Mouse (Mus musculus) common myeloid progenitor, adult 5-6 weeks (primary cell): ENCODE measurements around the gene Tarbp2. TPM values are rescaled to one million over a fixed set of nuclear protein-coding genes. Genes with fewer than 3 reads are reported as not detected.

ENCODE experiments used
- ATAC-seq: replicated peaks from 2 replicates; pipeline ENCODE4 v1.8.0; 2016; ENCODE audit warnings: low read depth, mild to moderate bottlenecking, moderate TSS enrichment, inconsistent platforms; ENCODE audit not compliant: poor library complexity, severe bottlenecking
- total RNA-seq: library from RNA; stranded (forward); fragments of 200-1000, 187-1606 nt; gene quantifications from 2 replicates; pipeline ENCODE4 v1.2.3, GENCODE M21; 2017

Tarbp2 gene
- total RNA-seq, 1 experiment from 2014 or later, result 31.7 TPM

GRCm38 (mm10) chr15:102505073-102505769 is 12.8 kb upstream of the Tarbp2 start:
- no peak for ATAC-seq

- no peak for ATAC-seq
These were observed 12.1 kb upstream of the Tarbp2 start for GRCm38 (mm10) chr15:102505770-102506463.

DNA sequence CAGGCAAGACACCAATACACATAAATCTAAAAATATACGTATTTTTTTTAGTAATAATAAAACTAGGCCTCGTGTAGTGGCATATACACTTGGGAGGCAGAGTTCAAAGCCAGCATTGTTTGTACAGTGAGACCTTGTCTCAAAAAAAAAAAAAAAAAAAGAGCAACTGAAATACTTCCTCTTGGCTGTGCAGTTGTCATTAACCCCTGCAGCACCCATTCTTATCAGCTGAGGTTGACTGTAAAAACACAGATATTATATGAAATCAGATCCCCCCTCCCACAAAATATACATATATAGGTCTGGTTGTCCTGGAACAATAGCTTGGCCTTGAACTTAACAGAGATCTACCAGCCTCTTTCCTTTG is 11.5 kb upstream of the Tarbp2 start:
- ATAC-seq, result no peak

- no peak for ATAC-seq
These were observed 11.1 kb upstream of the Tarbp2 start for GRCm38 (mm10) chr15:102506864-102507263.

DNA sequence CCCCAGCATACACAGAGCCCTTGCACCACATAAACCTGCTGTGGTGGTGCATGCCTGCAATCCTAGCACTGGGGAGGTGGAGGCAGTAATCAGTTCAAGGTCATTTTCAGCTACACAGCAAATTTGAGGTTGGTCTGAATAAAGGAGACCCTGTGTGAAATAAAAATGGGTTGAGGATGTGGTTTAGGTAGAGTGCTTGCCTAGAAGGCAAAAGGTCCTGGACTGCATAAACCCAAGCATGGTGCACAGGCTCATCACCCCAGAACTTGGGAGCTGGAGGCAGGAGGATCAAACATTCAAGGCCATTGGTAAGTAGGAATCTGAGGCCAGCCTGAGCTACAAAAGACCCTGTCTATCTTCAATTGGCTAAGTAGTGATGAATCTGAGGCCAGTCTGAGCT is 10.4 kb upstream of the Tarbp2 start:
- no peak for ATAC-seq

DNA sequence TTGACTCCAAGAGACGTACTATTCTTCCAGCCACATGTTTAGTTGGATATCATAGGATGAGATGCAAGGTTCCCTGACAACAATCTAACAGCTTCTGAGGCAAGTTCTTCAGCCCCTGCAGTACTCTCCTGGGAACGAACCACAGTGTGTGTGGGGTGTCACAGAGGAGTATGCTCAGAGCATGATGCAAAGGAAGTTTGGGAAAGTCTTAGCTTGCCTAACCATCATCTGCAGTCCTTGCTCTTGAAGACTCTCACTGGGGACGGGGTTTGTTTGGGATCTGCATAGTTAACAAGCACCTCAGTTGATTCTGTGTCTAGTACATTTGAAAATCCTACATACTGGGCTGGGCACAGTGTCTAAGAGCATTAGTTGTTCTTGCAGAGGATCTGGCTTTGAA is 9.7 kb upstream of the Tarbp2 start:
- ATAC-seq, result no peak

DNA sequence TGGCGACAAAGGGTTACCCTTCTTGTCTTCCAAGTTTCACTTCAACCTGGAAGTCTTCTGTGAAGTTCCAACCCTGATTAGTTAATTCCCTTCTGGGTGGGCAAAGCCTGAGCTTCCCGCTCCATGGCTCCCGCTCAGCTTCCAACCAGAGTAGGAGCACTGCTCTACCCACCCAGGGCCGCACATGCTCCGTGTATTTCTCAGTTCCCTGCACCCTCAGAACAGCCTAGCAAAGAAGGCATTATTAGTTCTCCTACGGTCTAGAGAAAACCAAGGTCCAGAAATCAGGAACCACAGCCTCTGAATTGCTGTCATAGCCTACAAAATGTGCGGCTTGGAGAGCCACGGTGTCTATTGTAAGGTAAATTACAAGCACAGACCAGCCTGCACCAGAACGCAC is 7.9 kb upstream of the Tarbp2 start:
- ATAC-seq, result peak; percentile 24; the same call in 1 of the 2 replicates

GRCm38 (mm10) chr15:102510590-102511284 is 7.3 kb upstream of the Tarbp2 start:
- peak; percentile 90 for ATAC-seq

DNA sequence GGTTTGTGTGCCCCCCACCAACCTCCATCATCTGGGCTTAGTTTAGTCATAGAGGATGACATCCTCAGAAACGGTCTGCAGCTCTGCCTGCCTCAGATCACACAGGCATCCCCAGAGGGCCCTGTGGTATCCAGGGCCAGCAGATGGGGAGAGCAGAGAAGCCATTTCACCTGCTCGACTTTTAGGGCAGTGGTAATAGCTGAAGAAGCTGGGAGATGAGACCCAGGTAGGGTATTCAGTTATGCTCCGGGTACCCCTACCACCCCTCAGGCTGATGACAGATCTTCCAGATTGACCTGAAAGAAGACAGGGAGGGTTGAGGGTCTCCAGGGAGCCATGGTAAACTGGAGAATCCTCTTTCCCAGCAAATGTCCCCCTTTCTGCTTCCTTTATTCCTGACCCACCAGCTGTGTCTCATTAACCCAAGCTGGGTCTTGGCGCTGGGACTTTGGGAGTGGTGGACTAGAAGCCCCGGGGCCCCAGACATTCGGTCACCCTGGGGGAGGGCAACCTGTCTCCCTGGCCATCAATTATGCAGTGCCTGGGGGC is 6.6 kb upstream of the Tarbp2 start:
- no peak for ATAC-seq

- no peak for ATAC-seq
These were observed 6.0 kb upstream of the Tarbp2 start for GRCm38 (mm10) chr15:102512010-102512409.

DNA sequence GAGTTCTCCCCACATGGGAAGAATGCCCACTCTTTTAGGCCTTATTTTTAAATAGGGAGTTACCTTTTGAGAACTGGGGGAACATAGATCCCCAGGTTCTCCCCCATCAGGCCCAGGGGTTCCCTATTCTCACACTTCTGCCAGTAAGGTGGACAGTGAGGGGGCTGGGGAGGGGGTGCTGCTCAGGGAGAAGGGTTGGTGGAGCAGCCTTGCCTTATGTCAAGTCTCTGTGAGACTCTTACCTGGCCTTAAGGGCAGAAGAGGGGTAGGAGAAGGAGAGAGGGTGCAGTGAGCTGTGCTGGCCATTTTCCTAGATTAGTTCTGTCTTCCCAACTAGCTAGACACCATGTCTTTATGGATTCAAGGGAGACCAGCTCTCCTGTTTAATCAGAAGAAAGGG is 5.5 kb upstream of the Tarbp2 start:
- ATAC-seq, result no peak

- ATAC-seq, result no peak
These were observed 5.0 kb upstream of the Tarbp2 start for GRCm38 (mm10) chr15:102513004-102513403.

DNA sequence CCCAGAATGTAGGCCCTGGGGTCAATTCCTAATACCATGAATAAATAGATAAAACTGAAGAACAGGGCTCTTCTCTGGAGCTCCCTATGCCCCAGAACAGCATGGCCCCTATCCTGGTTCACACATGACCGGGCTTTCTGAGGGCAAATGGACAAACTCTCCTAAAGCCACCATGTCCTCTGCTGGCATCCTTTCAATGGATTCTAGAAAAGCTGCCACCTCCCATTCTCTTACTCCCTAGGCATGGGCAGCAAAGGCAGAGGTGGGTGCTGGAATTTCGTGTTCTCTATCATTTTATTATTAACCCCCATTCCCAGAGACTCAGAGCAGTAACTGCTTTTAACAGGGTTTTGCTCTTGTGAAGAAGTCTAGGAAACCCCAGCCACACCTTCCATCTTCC is 2.7 kb upstream of the Tarbp2 start:
- ATAC-seq, result no peak

DNA sequence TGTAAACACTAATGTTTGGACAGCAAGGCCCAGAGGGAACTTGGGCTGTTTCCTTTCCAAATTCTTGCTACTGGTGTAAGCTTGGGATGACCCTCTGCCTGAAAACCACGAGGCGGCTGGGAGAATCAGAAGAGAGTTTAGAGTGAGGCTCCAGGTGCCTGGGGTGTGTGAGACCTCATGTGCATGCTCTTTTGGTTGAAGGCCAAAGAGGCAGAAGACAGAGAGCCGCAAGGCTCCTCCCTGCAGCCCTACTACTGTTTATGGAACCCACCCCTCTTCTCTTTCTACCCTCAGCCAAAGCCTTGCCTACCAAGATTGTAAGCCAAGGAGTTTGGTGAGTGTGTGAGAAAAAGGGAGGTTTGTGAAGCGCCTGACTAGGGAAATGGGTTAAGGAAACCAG is 2.2 kb upstream of the Tarbp2 start:
- no peak for ATAC-seq

DNA sequence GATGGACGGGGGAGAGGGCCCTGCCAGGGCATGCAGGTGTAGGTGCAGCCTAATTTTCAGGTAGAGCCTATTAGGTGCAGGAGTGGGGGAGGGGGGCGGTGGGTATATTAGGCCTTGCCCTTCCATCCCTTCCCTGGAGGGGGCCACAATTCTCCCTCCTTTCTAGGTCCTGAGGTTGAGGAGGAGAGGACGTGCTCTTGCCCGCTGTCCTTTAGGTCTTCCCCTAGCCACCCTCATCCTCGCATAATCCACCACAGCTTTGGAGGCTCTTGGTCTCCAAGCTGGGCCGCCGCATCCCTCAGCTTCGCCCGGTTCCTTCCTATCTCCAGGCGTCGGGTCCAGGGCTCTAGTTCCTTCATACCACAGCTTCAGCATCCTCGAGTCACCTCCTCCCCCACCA is 1.7 kb upstream of the Tarbp2 start:
- ATAC-seq, result no peak

GRCm38 (mm10) chr15:102516728-102517404 is 1.1 kb upstream of the Tarbp2 start, which contains the start of gene Map3k12:
TSS of gene Map3k12 (minus strand) at chr15:102517064.
- ATAC-seq, result no peak

DNA sequence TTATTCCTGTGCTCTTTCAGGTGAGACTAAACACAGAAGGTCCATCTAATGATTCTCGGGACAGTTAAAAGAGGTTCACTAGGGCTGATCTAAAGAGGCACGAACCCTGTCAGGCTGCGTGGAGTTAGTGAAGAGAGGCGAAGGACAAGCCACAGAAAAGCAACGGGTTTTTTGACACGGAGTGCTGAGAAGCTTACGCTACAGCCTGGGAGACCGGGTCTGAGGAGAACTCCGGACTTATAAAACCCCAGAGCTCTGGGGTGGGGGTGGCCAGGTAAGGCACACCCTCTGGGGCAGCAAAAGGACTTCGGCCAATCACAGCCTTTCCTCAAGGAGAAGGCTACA is 389 bp upstream of the Tarbp2 start:
- no peak for ATAC-seq

DNA sequence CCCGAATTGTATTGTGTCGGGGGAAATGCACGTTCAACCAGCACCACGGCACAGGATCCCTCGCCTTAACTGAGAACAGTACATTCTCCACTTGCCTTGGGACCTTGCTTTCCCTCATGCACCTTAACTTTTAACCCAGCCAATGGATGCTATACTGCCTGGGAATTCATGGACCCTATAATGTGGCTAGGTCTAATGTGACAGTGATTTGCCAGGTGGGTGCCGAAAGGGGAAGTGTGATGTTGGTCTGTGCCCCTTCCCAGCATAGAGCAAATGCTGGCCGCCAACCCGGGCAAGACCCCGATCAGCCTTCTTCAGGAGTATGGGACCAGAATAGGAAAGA is 838 bp downstream of the Tarbp2 start:
- ATAC-seq, result no peak

GRCm38 (mm10) chr15:102519211-102520141 is 1.5 kb downstream of the Tarbp2 start:
- no peak for ATAC-seq

DNA sequence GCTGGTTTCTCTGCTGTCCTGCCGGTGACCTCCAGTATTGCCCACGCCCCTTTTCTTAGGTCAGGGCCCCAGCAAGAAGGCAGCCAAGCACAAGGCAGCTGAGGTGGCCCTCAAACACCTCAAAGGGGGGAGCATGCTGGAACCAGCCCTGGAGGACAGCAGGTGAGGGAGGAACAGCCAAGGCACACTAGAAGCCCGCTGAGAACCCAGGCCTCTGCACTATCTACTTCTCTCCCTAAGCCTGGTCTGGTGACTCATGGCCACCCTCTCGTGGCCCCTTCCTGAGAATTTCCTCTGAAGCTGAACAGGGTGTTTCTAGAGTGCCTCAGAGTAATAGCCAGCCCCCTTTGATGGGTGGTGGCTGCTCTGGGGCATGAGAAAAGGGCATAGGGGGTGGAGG is 2.4 kb downstream of the Tarbp2 start:
- no peak for ATAC-seq
